Mouse (Mus musculus): ENCODE results near the gene Ciz1.

- TF ChIP-seq CTCF (IDR thresholded peaks at IDR 0.05; ENCODE audit: low read depth, low read length), result no peak
- TF ChIP-seq POLR2AphosphoS5 (IDR thresholded peaks at IDR 0.05; ENCODE audit: insufficient replicate concordance, low read depth, low read length), result no peak
- no peak for TF ChIP-seq TAL1 (conservative IDR thresholded peaks at IDR 0.05; ENCODE audit: low read depth, low read length)
- no peak for TF ChIP-seq GATA1 (IDR thresholded peaks at IDR 0.05; ENCODE audit: borderline replicate concordance, low read length)
Observed at GRCm38 (mm10) chr2:32389157-32389556, 37.0 kb downstream of the Ciz1 start.

All from G1E (cell line).